13 mouse cellular contexts compared by ENCODE assay signal in genomic region chr8:77774551-77775335, GRCm38 (mm10). TPM values are rescaled to one million over a fixed set of nuclear protein-coding genes. Genes with fewer than 3 reads are reported as not detected.
DNase-seq lines count a peak whose midpoint lies in the region; ATAC-seq and TF ChIP-seq lines count a peak whose summit lies in the region.
"Had no signal": no experiment of that assay in that cellular context is flagged by ENCODE, and none has a peak within 500 bp of the region (broad histone marks: within the 10 kb centered on the region; RNA-seq: fewer than 3 reads in every experiment).

No protein-coding gene starts in this region.

- CTCF ChIA-PET in Patski (lab: Charles Lee) = interaction anchor here (1.0 to 1.3 kb wide), 2 partner anchors 9 to 12 kb away, joined by 3 to 4 read pairs; no protein-coding TSS in a partner anchor

- no peak for DNase-seq in kidney, postnatal 14 days
- peak; percentile 87 for DNase-seq in Patski (ENCODE audit: low read depth, low spot score)
- peak; percentile 6 for DNase-seq in embryonic facial prominence, embryonic 10.5 days (ENCODE audit: low spot score)
- no peak for DNase-seq in thymus, postnatal 25 days
- no peak for DNase-seq in retina, postnatal 1 day
- DNase-seq: cerebellum, adult 18-20 months; right cerebral cortex, postnatal 4 days had no signal

- H3K9me3 ChIP-seq in kidney, embryonic 16.5 days (ENCODE audit: low read length) = no peaks in the 10 kb centered on the region
- no peaks in the 10 kb centered on the region for H3K9me3 ChIP-seq in embryonic facial prominence, embryonic 10.5 days
- no peaks in the 10 kb centered on the region for H3K9me3 ChIP-seq in limb, embryonic 13.5 days
- H3K9me3 ChIP-seq in neural tube, embryonic 15.5 days (replicated peaks) = no peaks in the 10 kb centered on the region
- H3K9me3 ChIP-seq: forebrain, embryonic 10.5 days; heart, embryonic 12.5 days; hindbrain, embryonic 10.5 days had no signal

- POLR2A ChIA-PET in Patski (lab: Charles Lee) = no interaction called here

- peak overlapping the region; percentile 70 for H3K27ac ChIP-seq in kidney, embryonic 16.5 days (ENCODE audit: low read length)
- H3K27ac ChIP-seq in embryonic facial prominence, embryonic 10.5 days (replicated peaks) = no peak overlapping the region
- H3K27ac ChIP-seq in limb, embryonic 13.5 days = 0 out of 2 replicates have a peak overlapping the region, but pooled peaks have one; percentile 28
- H3K27ac ChIP-seq in neural tube, embryonic 15.5 days (replicated peaks) = no peak overlapping the region
- H3K27ac ChIP-seq: forebrain, embryonic 10.5 days; hindbrain, embryonic 10.5 days had no signal

- no peak for TF ChIP-seq CTCF in Patski (IDR thresholded peaks at IDR 0.05)

- WGBS in kidney, embryonic 16.5 days = 25% methylated on average over 8 of the region's 8 CpGs
- WGBS in embryonic facial prominence, embryonic 10.5 days = 89% methylated on average over 8 of the region's 8 CpGs
- WGBS in limb, embryonic 13.5 days = 32% methylated on average over 8 of the region's 8 CpGs
- 53% methylated on average over 8 of the region's 8 CpGs for WGBS in neural tube, embryonic 15.5 days

- in situ Hi-C loops in Patski (cut with MboI; ENCODE audit: low pct_unique_long_range_greater_than_20kb) = loop anchor here (25.0 kb wide), 1 partner anchor 337 kb away; no protein-coding TSS in a partner anchor

- no peak overlapping the region for H3K4me3 ChIP-seq in kidney, embryonic 16.5 days (ENCODE audit: low read length)
- H3K4me3 ChIP-seq in embryonic facial prominence, embryonic 10.5 days = no peak overlapping the region
- H3K4me3 ChIP-seq in limb, embryonic 13.5 days = no peak overlapping the region
- H3K4me3 ChIP-seq in neural tube, embryonic 15.5 days (replicated peaks) = no peak overlapping the region
- H3K4me3 ChIP-seq: forebrain, embryonic 10.5 days; heart, embryonic 12.5 days; hindbrain, embryonic 10.5 days had no signal

- H3K4me2 ChIP-seq in kidney, embryonic 16.5 days (replicated peaks; ENCODE audit: low read depth, low read length) = no peak overlapping the region
- no peak overlapping the region for H3K4me2 ChIP-seq in limb, embryonic 13.5 days (replicated peaks)
- H3K4me2 ChIP-seq in neural tube, embryonic 15.5 days = no peak overlapping the region
- H3K4me2 ChIP-seq: heart, embryonic 12.5 days had no signal

- H3K9ac ChIP-seq in kidney, embryonic 16.5 days (replicated peaks; ENCODE audit: low read length) = no peak overlapping the region
- H3K9ac ChIP-seq in limb, embryonic 13.5 days = no peak overlapping the region
- no peak overlapping the region for H3K9ac ChIP-seq in neural tube, embryonic 15.5 days (replicated peaks)
- H3K9ac ChIP-seq: heart, embryonic 12.5 days had no signal

- no peaks in the 10 kb centered on the region for H3K27me3 ChIP-seq in kidney, embryonic 16.5 days (ENCODE audit: insufficient read depth, low read length)
- no peaks in the 10 kb centered on the region for H3K27me3 ChIP-seq in Patski
- H3K27me3 ChIP-seq in embryonic facial prominence, embryonic 10.5 days (replicated peaks; ENCODE audit: low read depth, poor library complexity, severe bottlenecking) = no peaks in the 10 kb centered on the region
- H3K27me3 ChIP-seq in limb, embryonic 13.5 days = no peaks in the 10 kb centered on the region
- H3K27me3 ChIP-seq in neural tube, embryonic 15.5 days (replicated peaks) = no peaks in the 10 kb centered on the region
- H3K27me3 ChIP-seq: heart, embryonic 12.5 days had no signal

- H3K4me1 ChIP-seq in kidney, embryonic 16.5 days (ENCODE audit: insufficient read depth, low read length) = peaks cover 18% of the 10 kb centered on the region
- peaks cover 14% of the 10 kb centered on the region for H3K4me1 ChIP-seq in embryonic facial prominence, embryonic 10.5 days
- H3K4me1 ChIP-seq in limb, embryonic 13.5 days = no peaks in the 10 kb centered on the region
- H3K4me1 ChIP-seq in neural tube, embryonic 15.5 days = no peaks in the 10 kb centered on the region
- H3K4me1 ChIP-seq: forebrain, embryonic 10.5 days; hindbrain, embryonic 10.5 days had no signal

- H3K36me3 ChIP-seq in kidney, embryonic 16.5 days (ENCODE audit: insufficient read depth, low read length) = no peaks in the 10 kb centered on the region
- no peaks in the 10 kb centered on the region for H3K36me3 ChIP-seq in embryonic facial prominence, embryonic 10.5 days (replicated peaks)
- H3K36me3 ChIP-seq in limb, embryonic 13.5 days = no peaks in the 10 kb centered on the region
- H3K36me3 ChIP-seq in neural tube, embryonic 15.5 days = no peaks in the 10 kb centered on the region
- H3K36me3 ChIP-seq: forebrain, embryonic 10.5 days; heart, embryonic 12.5 days; hindbrain, embryonic 10.5 days had no signal

- ATAC-seq in kidney, embryonic 16.5 days (ENCODE audit: low FRiP score, low TSS enrichment) = peak; percentile 77
- ATAC-seq in Patski = peak; percentile 89
- no peak for ATAC-seq in limb, embryonic 13.5 days (ENCODE audit: low FRiP score, low read depth)
- ATAC-seq in neural tube, embryonic 15.5 days (ENCODE audit: low FRiP score) = no peak

RNA-seq across cellular contexts. Expression of gene Ednra, which starts 50.5 kb away (rescaled TPM):
- polyA plus RNA-seq in kidney, embryonic 16.5 days (2015; fragmentation: Nextera tagmentation; extraction: Ambion mirVana) = 28.6 and 32.4 TPM in 2 replicates
- polyA plus RNA-seq in Patski (2021) = 0.53 TPM
- 30.8 and 36.4 TPM in 2 replicates for polyA plus RNA-seq in embryonic facial prominence, embryonic 10.5 days (2016; fragmentation: Nextera tagmentation; extraction: Ambion mirVana)
- 37.5 and 42.2 TPM in 2 replicates for polyA plus RNA-seq in limb, embryonic 13.5 days (2015; fragmentation: Nextera tagmentation; extraction: Ambion mirVana)
- polyA plus RNA-seq in neural tube, embryonic 15.5 days (2015; fragmentation: Nextera tagmentation; extraction: Ambion mirVana) = 7.7 and 10.0 TPM in 2 replicates

Comparison
In these comparisons a context has a peak if more than half of its experiments do, and no peak if none do; other contexts are left out.
1. ATAC-seq: peak in kidney, embryonic 16.5 days (single experiment) and Patski (single experiment); none in limb, embryonic 13.5 days (single experiment) and neural tube, embryonic 15.5 days (single experiment).
2. H3K27ac ChIP-seq: peak in kidney, embryonic 16.5 days (single experiment) and limb, embryonic 13.5 days (single experiment); none in embryonic facial prominence, embryonic 10.5 days (single experiment) and neural tube, embryonic 15.5 days (single experiment).
3. DNase-seq: peak in Patski (single experiment) and embryonic facial prominence, embryonic 10.5 days (single experiment); none in kidney, postnatal 14 days (single experiment), thymus, postnatal 25 days (single experiment) and retina, postnatal 1 day (single experiment).